Mouse (Mus musculus): ENCODE results near the gene Npm3. TPM values are rescaled to one million over a fixed set of nuclear protein-coding genes. Genes with fewer than 3 reads are reported as not detected.

Npm3 gene
- polyA plus RNA-seq, 1 experiment, result 71.8 TPM

DNA sequence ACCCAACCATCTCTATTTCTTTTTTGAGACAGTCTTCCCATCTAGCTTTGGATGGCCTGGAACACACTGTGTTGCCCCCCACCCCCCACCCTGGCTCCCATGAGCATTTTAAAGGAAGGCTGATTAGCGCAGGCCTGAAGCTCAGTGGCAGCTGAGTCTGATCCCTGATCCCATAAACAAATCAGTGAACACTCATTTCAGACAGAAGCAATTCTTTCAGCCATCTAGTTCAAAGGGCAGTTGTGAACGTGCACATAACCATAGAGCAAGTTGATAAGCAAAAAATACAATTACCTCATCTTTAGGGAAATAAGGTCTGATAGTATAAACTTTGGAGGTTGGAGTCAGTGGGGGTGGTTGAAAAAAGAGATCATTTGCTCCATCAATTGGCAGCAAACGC is 11.4 kb upstream of the Npm3 start:
- WGBS, result 71% methylated on average over 3 of the region's 3 CpGs
- DNase-seq (ENCODE audit: low read depth, low spot score), result no peak

DNA sequence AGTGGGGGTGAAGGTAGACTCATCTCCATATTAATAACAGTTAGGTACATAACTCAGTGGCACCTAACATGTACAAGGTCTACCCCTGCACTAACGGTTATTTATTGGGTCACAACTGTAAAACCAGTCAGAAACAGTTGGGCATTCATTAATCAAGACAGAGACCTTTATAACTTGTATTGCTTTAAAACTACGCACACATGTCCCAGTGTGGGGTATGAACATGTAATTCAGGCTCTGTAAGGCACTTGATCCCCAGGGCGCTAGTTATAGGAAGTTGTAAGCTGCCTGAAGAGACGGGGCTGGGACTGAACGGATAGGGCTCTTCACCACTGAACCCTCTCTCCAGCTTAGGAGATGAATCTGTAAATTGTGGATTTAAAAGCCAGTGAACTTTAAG is 9.3 kb upstream of the Npm3 start:
- WGBS, result 84% methylated on average over 5 of the region's 5 CpGs
- DNase-seq (ENCODE audit: low read depth, low spot score), result no peak

DNA sequence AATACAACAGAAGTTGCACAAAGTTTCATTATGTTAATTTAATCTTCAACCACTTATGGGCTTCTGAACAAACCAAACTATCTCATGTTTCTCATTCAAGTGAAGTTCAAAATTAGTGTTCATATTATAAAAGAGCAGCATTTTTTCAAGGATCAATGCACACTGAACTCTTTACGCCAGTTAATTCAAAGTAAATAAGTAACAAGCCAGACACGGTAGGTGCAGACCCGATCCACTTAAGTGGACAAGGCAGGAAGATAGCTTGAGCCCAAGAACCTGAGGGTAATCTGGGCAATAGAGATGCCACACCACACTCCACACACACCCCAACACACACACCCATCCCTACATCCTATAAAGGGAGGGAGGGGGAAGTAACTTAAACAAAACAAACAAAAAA is 4.2 kb upstream of the Npm3 start:
- 70% methylated on average over 3 of the region's 3 CpGs for WGBS

DNA sequence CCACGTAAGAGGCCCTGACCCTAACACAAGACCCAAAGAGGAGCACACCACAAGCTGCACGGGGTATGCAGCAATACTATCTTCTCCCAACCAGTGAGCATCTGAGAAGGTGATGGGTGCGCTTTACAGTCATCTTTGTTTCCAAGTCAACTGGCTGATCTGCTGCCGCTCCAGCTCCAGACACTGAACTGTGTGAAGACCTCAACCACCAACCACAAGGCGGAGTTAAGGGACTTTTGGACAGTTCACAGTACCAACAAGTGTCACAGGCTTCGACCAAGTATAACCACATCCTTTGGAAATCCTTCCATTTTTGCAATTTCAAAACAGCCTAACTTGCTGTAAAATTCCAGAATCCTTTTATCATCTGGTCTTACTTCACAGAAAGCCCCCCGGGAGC is 2.5 kb upstream of the Npm3 start:
- DNase-seq (ENCODE audit: low read depth, low spot score), result no peak
- WGBS, result 85% methylated on average over 7 of the region's 7 CpGs

More for the DNA sequence above, 4.2 kb upstream of the Npm3 start:
- DNase-seq (ENCODE audit: low read depth, low spot score), result no peak

DNA sequence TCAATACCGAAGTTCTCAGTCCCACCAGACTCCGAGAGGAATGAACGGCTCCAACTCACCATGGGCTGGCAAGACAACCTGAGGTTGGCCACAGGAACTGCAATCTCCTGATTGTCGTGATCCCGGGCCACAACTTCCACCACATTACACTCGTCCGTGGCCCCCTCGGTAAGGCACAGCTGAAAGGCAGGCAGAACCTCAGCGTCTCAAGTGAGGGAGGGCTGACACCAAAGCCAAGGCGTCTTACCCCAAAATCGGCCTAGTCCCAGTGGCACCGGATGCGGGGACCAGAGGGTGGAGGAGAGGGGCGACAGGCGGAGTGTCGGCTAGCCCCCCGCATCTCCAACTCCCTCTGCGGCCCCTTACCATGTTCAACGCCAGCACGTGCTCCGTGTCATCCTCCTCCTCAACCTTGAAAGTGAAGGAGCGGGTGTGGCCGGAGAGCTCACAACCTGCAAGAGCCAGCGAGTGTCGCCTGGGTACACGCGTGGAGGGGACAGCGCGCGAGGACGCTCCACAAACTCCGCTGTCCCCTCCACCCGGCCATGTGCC is 624 bp downstream of the Npm3 start:
- no peak for DNase-seq (ENCODE audit: low read depth, low spot score)
- under 1% methylated on average over 33 of the region's 33 CpGs for WGBS

DNA sequence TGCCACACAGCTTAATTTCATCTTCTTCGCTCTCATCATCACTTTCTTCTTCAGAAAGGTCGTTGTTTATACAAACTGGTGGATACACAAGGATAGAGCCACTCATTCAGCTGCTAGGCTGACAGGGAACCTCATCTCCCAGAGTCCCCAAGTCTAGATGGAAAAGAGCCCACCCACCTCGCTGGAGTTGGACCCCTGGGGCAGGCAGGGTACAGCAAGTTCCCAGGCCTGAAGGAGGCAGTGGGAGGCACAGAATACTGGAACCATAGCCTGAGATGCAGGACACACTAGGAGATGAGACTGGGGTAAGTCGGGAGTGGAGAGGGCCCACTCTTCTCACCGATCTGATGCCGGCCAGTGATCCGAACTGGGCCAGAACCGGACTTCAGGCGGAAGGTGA is 1.2 kb downstream of the Npm3 start:
- DNase-seq (ENCODE audit: low read depth, low spot score), result no peak
- WGBS, result 37% methylated on average over 9 of the region's 9 CpGs

DNA sequence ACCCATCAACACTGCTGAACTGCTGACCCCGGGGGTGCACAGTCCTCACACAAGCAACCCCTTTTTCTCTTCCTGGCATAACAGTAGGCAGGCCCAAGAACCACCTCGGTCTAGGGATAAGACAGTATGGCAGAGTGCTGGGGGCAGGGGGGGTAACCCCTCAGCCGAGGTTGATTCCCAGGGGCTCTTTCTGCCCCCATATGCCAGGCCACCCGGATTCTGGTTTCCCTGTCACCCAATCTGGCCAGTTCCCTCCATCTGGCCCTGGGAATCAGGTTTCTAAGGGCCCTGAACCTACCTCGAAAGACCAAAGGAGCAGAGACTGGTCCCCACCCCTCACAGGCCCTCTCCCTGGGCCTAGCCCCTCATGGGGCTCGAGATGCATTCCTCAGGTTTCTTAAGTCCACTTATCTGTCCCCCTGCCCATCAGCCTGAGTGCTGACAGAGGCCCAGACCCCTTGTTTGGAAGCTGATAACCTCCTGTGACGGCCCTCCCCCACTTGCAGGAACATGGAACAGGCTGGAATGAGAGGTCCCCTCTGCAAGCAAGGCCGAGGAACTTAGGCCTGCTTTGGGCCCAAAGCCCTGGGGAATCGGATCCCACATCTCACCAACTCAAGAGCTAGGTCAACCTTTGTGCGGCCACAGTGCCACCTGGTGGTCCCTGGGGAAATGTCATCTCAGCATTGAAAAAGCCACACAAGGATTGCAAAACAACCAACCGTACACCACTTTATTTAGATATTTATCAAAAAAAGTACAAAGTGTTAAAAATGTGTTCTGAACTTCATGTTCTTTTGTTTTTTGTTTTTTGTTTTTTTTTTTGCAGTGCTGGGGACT is 2.1 kb downstream of the Npm3 start:
- WGBS, result 40% methylated on average over 11 of the region's 11 CpGs
- peak; percentile 63 for DNase-seq (ENCODE audit: low read depth, low spot score)

DNA sequence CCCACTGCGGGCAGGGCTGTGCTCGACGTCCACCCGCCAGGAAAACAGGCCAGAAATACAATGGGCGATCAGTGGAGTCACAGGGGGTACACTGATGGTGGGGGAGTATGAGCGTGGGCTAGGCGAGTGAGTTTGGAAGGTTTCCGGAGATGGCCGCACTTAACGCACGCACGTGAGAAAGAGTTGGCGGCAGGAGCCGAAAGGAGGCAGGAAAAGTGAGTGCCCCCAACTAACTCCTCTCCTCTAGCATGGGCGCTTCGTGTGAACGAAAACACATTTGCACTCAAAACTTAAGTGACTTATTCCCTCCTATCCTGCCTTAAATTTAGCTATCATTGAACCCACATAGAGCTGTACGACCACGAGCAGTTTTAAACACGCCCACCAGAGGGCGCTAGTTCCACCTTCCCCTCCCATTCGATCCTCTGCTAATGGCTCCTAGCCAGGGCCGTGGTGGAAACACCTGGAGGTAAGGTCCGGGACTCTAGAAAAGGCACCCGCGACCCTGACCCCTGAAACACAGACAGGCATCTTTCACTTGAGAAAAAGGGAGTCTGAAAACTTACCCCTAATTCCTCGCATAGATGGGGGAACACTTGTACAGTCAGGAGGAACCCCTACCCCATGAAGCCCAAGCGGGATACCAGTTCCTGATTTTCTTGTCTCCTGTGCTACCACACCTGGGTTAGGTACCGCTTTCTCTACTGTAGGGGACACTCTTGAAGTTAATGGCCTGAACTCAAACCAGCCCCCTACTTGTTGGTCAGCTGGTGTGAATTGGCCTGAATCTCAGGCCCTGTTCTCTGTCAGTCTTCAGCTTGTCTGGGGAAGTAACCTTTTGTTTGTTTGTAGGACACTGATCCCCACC is 3.0 kb downstream of the Npm3 start:
- 21% methylated on average over 29 of the region's 29 CpGs for WGBS

DNA sequence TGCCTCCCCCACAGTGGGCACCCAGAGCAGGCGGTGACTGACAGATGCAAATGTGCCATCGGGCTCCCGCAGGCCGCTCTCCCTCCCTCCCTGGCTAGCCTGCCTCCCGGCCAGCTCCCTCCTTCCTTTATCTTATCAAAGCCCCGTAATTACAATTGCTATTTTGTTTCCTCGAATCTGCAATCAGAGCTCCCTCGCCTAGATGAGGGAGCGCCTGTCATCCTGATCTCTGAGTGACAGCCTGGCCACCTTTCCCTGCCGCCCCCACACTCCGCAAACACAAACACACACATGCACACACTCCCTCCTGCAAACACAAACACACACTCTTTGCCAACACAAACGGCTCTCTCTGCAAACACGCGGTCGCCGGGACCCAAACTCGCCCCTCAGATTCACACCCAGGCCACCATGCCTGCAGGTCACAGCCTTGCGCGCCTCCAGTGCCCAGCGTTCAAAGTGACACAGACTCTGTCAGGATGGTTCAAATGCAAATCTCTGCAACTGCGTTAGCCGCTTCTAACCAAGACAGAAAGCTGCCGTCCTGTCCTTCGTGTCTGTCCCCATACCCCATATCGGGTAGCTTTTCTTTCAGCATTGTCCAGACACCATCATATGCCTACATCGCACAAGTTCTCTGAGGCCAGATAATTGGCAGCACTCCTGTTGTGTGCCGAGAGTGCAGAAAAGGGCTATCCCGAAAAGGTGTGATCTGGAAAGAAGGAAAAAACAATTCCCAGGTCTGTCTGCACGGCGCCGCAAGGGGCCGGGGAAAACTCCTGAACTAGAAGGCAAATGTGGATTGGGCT is 3.8 kb downstream of the Npm3 start:
- no peak for DNase-seq (ENCODE audit: low read depth, low spot score)
- WGBS, result 13% methylated on average over 32 of the region's 32 CpGs

More for the DNA sequence above, 3.0 kb downstream of the Npm3 start:
- peak; percentile 38 for DNase-seq (ENCODE audit: low read depth, low spot score)

DNA sequence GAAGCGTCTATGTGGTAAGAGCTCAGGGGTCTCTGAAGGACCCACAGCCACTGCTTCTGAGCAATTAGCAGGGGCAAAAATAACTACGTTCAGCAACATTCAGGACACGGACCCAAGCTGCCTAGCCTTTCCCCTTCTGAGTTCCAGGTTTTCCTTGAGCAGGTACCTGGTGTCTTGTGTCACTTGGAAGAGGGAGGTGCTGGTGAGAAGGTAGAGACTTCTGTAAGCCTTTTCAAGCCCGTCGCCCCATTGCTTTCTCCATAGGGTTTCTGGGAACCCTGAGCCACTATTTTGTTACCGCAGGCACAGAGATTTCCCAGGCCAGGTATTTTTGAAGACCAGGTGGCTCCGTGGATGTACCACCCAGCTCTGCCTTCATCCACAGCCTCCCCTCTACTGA is 5.8 kb downstream of the Npm3 start:
- DNase-seq (ENCODE audit: low read depth, low spot score), result no peak
- 56% methylated on average over 7 of the region's 7 CpGs for WGBS

DNA sequence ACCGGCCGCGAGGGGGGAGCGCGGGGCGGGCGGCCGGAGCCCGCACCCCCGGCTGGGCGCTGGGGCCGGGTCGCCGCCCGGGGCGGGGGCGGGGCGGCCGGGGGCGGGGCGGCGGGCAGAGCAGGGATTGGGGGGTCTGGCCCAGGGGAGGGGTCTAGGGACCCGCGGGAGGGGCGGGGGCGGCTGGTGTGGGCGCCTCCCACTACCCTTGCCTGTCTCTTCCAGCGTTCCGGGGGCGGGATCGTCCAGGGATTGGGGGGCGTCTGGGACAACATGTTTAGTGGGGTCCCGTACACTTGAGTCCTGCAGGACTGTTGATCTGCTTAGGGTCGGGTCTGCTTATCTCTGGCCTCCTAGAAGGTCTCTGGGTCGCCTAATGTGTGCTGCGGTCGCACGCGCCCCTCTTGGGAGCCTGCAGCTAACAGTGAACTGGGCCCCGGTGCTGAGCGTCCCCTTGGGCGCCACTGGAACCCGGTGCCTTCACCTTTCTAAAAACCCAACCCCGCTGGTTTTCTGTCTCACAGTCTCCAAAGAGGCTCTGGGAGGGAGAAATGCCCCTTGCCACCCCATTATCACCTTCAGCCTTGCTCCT is 6.3 kb downstream of the Npm3 start:
- DNase-seq (ENCODE audit: low read depth, low spot score), result no peak
- WGBS, result 15% methylated on average over 20 of the region's 44 CpGs

DNA sequence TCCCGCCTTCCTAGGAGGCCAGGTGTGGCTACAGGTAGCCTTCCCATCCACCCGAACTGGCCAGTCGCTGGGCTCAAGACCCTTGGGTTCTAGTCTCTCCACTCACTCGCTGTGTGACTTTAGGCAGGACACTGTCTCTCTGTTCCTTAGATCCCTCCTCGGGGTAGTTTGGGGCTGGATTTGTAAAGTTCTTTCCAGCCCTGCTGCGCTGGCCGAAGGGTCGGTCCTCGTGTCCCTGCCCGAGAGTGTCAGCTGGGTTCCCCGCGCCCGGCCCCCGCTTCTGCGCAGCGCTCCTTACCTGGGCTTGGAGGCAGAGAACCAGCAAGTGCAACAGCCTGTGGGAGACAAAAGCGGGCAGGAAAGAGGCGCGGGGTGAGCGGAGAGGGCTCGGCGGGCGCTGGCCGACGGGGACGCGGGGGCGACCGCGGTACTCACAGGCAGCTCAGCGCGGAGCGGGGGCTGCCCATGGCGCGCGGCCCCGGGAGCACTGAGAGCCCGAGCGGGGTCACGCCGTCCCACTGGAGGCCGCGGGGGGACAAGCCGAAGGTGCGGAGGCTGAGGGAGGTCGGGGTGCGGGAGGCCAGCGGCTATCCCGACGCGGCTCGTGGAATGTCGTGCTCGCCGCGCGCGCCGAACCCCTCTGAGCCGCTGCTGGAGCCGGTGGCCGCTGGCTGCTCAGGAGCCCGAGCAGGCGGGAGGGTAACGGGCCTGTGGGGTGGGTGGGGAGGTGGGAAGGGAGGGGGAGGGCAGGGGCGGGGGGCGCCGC is 7.0 kb downstream of the Npm3 start, which contains the start of gene Fgf8:
Gene Fgf8 (minus strand): TSS at position 698 of the 766 bp plus-strand sequence.
- WGBS, result 1% methylated on average over 62 of the region's 68 CpGs
- no peak for DNase-seq (ENCODE audit: low read depth, low spot score)

DNA sequence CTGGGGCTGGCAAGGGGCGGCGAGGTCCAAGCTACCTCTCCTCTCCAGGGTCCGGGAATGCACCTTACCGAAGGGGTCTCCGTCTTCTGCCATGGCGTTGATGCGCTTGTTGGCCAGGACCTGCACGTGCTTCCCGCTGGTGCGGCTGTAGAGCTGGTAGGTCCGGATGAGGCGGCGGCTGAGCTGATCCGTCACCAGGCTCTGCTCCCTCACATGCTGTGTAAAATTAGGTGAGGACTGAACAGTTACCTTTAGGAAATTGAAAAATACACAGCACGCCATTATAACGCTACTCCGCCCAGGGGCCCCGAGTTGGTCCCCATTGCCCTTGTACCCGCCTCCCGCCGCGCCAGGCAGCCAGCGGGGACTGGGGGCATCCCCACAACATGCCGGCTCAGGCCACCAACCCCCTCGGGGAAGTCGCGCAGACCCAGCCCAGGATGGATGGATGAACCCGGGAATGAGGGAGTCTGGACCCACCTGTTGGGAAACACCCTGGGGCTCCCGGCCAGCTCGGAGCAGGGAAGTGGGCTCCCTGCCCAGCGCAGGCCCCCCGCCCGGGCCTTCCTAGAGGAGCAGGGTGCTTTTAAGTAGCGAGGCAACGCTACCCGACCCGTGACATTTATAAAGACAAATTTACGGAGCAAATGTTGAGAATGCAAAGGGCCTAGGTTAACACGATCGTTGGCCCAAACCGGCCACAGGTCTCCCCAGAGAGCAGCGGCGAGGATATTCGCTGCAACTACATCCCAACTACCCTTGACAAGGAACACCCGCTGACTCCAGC is 7.8 kb downstream of the Npm3 start:
- 7% methylated on average over 45 of the region's 45 CpGs for WGBS
- DNase-seq (ENCODE audit: low read depth, low spot score), result no peak

DNA sequence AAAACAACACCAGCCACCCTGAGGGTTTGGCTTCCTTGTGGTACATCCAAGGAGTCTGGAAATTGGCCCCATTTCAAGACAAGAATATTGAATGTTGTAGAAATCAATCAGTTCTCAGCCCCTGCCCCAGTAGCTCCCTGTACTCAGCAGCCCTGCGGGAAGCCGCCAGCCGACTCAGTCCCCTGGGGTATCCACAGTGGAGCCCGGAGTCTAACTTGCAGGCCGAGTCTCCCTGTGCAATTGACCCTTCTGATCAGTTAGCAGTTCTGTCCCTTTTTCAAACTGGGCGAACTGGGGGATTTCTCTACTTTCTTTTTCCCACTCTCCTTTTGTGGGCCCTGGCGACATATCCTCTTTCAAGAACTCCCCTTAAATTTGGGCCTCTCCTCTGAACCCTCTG is 8.6 kb downstream of the Npm3 start:
- WGBS, result 19% methylated on average over 7 of the region's 7 CpGs
- no peak for DNase-seq (ENCODE audit: low read depth, low spot score)

DNA sequence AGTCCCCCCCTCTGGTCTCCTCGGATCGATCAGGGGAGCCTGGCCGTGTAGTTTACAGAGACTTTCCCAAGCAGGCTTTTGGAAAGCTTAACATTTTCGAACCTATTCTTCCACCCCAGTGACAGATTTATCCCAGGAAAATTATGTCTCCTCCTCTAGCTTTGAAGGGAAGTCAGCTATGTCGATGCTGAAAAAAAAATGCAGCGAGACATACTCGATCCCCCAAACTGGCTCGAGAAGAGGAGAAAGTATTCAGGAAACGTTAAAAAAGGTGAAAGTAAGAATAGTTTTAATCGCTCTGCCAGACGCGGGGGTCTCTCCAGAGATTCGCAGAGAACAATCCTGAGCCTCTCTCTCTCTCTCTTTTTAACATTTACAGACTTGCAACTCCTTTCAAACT is 9.2 kb downstream of the Npm3 start:
- 13% methylated on average over 13 of the region's 13 CpGs for WGBS
- DNase-seq (ENCODE audit: low read depth, low spot score), result no peak

DNA sequence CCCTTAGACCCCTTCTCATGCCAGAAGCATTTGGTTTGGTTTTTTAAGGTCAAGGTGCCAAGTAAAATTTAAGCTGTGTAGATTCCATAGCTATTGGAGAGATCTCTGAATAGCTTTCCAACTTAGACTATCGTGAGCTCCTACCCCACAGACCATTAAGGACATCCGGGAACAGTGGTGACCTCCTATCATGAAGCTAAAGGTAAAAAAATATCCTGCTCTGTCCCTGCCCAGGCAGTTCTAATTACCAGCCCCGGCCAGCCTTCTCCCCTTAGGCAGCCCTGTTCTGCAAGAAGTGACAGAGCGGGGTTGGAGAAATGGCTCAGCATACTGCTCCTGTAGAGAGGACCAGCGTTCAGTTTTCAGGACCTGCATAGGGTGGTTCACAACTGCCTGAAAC is 10.9 kb downstream of the Npm3 start:
- 72% methylated on average over 5 of the region's 5 CpGs for WGBS
- no peak for DNase-seq (ENCODE audit: low read depth, low spot score)

DNA sequence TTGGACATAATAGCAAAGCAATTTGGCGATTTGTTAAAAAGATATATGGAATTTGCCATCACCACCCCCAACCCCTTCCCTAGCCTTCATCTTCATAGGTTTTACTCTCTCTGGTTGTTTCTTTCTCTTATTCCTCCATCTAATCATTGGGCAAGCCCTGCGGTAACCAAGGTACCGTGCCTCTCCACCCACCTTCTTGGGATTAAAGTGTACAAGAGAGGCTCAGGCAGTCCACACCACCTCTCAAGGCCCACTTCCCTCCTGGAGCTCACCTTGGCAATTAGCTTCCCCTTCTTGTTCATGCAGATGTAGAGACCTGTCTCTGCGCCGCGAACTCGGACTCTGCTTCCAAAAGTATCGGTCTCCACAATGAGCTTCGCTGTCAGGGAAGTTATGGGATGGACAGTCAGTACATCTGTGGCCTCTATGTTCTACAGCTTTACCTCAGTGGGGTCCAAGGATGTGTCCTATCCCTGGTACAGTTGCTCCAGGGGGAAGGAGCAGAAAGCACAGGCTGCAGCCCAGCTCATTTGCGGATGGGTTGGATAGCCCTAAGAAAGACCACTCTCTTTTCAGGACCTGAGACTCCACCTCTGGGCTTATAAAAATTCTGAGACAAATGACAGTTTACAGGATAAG is 11.4 kb downstream of the Npm3 start:
- 85% methylated on average over 10 of the region's 10 CpGs for WGBS
- DNase-seq (ENCODE audit: low read depth, low spot score), result no peak
